Mouse (Mus musculus) embryonic facial prominence, embryonic 10.5 days (tissue): Measurements from ENCODE around the gene Cdc14b. TPM values are rescaled to one million over a fixed set of nuclear protein-coding genes. Genes with fewer than 3 reads are reported as not detected.
"Not testable (repeated sequence)": the region's sequence is repeated elsewhere in the genome, so short reads cannot be mapped to it uniquely, and the experiment has no call there.

Experiments used
- DNase-seq: peaks from one replicate; pipeline ENCODE4 v3.0.0-alpha.2; 2017; ENCODE audit warnings: low spot score
- H3K27ac ChIP-seq: fragments of 300-500 bp; sonication (generic); replicated peaks from 2 replicates; pipeline ENCODE4 v1.5.1; 2016; ENCODE audit warnings: mild to moderate bottlenecking
- H3K27me3 ChIP-seq: fragments of 300-500 bp; sonication (generic); replicated peaks from 2 replicates; pipeline ENCODE4 v1.6.1; 2016; ENCODE audit warnings: low read depth, mild to moderate bottlenecking; ENCODE audit not compliant: poor library complexity, severe bottlenecking
- H3K36me3 ChIP-seq: fragments of 300-500 bp; sonication (generic); replicated peaks from 2 replicates; pipeline ENCODE4 v1.6.1; 2016; ENCODE audit warnings: mild to moderate bottlenecking, moderate library complexity
- H3K4me1 ChIP-seq: fragments of 300-500 bp; sonication (generic); 2 replicates; pipeline ENCODE4 v1.6.1; 2016
- H3K4me3 ChIP-seq: fragments of 300-500 bp; sonication (generic); 2 replicates; pipeline ENCODE4 v1.5.1; 2016; ENCODE audit warnings: mild to moderate bottlenecking, moderate library complexity
- H3K9me3 ChIP-seq: fragments of 300-500 bp; sonication (generic); 2 replicates; pipeline ENCODE4 v1.6.1; 2016; ENCODE audit warnings: mild to moderate bottlenecking
- WGBS: fragments of 180-500 bp; shearing (Covaris S2); methylation state at CpG from one replicate; pipeline ENCODE4 v1.1.7; 2016; 5-methylcytosine and 5-hydroxymethylcytosine counted together
- polyA plus RNA-seq: library from polyadenylated mRNA; unstranded; fragments of >200 nt; fragmentation: Nextera tagmentation; extraction: Ambion mirVana; gene quantifications from 2 replicates; pipeline ENCODE4 v1.2.1, GENCODE M21; 2016

Cdc14b gene
- polyA plus RNA-seq, 1 experiment from 2014 or later, result 28.4 TPM

DNA sequence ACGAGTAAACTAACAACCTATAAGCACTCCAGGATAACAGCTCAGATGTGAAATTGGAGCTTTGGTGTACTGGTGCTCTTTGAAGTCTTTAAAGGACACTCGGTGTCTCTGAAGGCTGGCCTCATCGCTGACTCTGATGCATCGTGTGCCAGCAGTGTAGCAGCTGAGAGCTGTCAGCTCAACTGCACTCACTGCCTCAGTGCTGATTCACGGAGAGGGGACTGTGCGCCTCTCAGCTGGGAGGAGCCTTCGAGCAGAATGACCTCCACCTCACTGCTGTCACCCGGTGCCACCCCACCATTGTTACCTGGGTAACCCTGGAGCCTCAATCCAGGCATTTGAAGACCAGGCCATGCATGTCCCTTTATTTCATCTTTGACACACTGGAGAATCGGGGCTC is 7.9 kb downstream of the Cdc14b start:
- Histone ChIP-seq H3K27me3 (no peaks in the 10 kb centered on the region), H3K27ac (no peak overlapping the region), H3K9me3 (0 out of 2 replicates have a peak, but pooled peaks cover 2% of the 10 kb centered on the region), H3K4me1 (peaks cover 5% of the 10 kb centered on the region; the same call in 1 of the 2 replicates), H3K4me3 (no peak overlapping the region), H3K36me3 (no peaks in the 10 kb centered on the region)
- peak; percentile 14 for DNase-seq
- WGBS, result 34% methylated on average over 9 of the region's 9 CpGs

DNA sequence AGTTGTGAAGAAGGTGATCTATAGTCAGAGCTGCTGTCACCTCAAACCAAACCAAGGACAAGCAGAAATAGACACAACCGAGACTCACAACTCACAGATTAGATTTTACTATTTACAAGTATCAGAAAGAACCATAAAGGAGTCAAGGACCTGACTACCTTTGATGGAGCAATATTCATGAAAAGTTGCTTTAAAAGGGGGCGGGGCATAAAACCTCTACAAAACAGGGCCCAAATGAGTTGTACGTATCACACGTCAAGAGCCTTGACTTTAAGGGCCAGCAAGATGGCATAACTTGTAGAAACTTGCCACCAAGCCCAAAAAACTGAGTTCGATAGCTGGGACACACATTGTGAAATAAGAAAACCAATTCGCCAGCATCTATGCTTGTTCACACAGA is 10.5 kb downstream of the Cdc14b start:
- H3K27ac ChIP-seq, result no peak overlapping the region
- DNase-seq, result no peak
- H3K36me3 ChIP-seq, result peaks cover 6% of the 10 kb centered on the region
- 0 out of 2 replicates have a peak, but pooled peaks cover 2% of the 10 kb centered on the region for H3K9me3 ChIP-seq
- 96% methylated on average over 6 of the region's 6 CpGs for WGBS
- H3K27me3 ChIP-seq, result no peaks in the 10 kb centered on the region
- peaks cover 5% of the 10 kb centered on the region; the same call in 1 of the 2 replicates for H3K4me1 ChIP-seq
- no peak overlapping the region for H3K4me3 ChIP-seq

DNA sequence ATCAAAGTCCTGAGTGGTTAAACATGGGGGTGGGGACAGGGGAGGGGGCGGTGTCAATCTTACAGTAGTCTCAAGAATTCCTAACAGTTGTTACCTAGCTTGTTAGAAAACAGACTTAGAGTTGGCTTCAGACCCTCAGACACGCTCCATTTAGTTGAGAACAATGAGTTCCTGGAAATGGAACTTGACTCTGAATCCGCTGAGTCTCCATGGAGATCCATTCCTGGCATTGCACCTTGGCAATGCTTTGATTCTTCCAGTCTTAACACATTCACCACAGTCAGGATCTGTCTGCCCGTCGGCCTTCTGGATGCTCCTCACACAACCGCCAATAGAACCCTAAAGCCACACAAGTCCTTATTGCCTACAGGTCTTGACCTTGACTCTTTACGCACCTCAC is 15.2 kb downstream of the Cdc14b start:
- Histone ChIP-seq H3K27ac (no peak overlapping the region), H3K9me3 (no peaks in the 10 kb centered on the region), H3K36me3 (peaks cover 6% of the 10 kb centered on the region), H3K27me3 (no peaks in the 10 kb centered on the region), H3K4me3 (no peak overlapping the region), H3K4me1 (peaks cover 11% of the 10 kb centered on the region)
- WGBS, result 90% methylated on average over 7 of the region's 7 CpGs
- DNase-seq, result no peak

DNA sequence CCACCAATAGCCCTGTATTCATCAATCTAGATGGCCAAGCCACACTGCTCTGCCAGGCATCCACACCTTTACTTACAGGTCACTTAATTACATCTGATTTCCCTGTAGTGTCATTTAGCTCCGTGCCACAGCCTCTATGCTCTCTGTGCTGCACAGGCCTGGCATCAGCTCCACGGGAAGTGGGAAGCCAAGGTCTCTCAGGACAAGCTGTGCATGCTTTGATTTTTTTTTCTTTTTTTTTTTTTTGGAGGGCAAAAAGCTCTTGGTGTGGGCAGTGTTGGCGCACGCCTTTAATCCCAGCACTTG is 16.6 kb downstream of the Cdc14b start:
- DNase-seq, result no peak
- no peak overlapping the region for H3K4me3 ChIP-seq
- WGBS, result 77% methylated on average over 4 of the region's 4 CpGs
- peaks cover 6% of the 10 kb centered on the region for H3K36me3 ChIP-seq
- peaks cover 11% of the 10 kb centered on the region for H3K4me1 ChIP-seq
- H3K27ac ChIP-seq, result no peak overlapping the region
- H3K27me3 ChIP-seq, result no peaks in the 10 kb centered on the region
- no peaks in the 10 kb centered on the region for H3K9me3 ChIP-seq

DNA sequence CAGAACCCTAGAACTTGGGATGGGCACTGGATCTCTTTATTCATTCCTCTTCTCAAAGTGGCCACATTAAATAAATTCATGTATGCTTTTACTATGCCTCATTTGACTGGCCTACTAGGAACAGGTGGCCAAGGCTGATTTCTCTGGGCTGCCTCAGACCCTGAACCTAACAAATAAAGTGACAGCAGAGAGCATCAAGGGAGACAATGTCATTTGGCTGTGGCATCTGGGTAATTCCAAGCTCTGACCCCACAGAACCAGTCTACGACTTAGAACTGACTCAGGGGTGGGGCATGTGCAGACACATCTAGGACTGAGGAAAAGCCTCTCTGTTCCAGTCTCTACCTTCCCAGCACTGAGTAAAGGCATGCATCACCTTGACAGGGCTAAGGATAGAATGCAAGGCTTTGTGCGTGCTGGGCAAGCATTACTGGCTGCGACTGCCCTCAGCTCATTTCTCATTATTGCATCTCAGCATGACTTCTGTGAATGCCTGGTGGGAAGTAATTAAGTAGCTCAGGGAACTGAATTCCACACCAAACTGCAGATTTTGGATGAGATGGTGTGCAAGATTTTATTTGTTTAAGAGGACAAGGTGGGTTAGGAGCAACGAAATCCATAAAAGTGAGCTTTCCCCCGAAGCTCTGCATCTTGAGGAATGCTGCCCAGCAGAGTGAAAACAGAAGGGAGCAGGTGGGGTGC is 17.1 kb downstream of the Cdc14b start:
- WGBS, result 28% methylated on average over 5 of the region's 5 CpGs
- H3K27me3 ChIP-seq, result no peaks in the 10 kb centered on the region
- H3K9me3 ChIP-seq, result no peaks in the 10 kb centered on the region
- DNase-seq, result no peak
- no peak overlapping the region for H3K27ac ChIP-seq
- peaks cover 11% of the 10 kb centered on the region for H3K4me1 ChIP-seq
- peaks cover 6% of the 10 kb centered on the region for H3K36me3 ChIP-seq
- no peak overlapping the region for H3K4me3 ChIP-seq

DNA sequence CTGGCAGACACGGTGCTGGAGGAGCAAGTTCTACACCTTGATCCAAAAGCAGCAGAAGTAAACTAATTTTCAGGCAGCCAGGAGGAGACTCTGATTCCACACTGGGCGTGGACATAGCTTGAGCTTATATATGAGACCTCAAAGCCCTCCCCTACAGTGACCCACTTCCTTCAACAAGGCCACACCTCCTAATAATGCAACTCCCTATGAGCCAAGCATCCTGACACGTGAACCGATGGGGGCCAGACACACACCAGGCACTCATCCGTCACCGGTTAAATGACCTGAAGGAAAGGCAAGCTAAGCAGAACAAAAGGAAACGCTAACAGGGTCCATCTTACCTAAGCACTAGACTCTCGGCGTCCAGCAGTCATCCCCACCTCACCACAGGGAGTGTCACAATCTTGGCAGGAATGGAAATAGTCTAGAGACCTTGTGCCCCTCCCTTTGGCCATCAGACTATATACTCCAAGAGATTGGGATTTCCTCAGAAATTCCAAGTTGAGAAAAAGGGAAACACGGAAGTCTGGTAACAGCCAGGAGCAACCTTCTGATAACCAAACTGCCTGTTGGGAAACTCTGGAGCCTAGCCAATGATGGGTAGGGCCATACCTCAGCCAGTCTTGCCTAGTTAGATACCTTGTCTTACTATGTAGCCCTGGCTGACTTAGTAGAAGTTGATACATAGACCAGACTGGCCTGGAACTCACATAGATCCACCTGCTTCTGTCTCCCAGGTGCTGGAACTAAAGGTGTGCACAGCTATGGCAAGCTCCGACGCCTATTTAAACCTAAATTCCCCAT is 17.9 kb downstream of the Cdc14b start:
- Histone ChIP-seq H3K4me1 (peaks cover 11% of the 10 kb centered on the region), H3K27me3 (no peaks in the 10 kb centered on the region), H3K9me3 (no peaks in the 10 kb centered on the region), H3K27ac (no peak overlapping the region), H3K4me3 (no peak overlapping the region), H3K36me3 (peaks cover 6% of the 10 kb centered on the region)
- no peak for DNase-seq
- 84% methylated on average over 12 of the region's 12 CpGs for WGBS

DNA sequence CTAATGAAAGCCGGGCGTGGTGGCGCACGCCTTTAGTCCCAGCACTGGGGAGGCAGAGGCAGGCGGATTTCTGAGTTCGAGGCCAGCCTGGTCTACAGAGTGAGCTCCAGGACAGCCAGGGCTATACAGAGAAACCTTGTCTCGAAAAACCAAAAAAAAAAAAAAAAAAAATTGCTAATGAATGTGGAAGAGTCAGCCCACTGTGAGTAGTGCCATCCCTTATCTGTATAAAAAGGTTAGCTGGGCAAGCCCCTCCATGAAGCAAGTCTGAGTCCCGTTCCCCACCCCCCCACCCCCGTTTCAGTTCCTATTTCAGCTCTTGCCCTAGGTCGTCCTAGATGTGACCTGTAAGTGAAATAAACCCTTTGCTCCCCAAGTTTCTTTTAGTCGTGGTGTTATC is 20.9 kb downstream of the Cdc14b start:
- WGBS, result 84% methylated on average over 11 of the region's 11 CpGs
- H3K9me3 ChIP-seq, H3K4me3 ChIP-seq, H3K27me3 ChIP-seq, H3K36me3 ChIP-seq, H3K27ac ChIP-seq, DNase-seq: not testable (repeated sequence)
- H3K4me1 ChIP-seq, result peaks cover 11% of the 10 kb centered on the region

DNA sequence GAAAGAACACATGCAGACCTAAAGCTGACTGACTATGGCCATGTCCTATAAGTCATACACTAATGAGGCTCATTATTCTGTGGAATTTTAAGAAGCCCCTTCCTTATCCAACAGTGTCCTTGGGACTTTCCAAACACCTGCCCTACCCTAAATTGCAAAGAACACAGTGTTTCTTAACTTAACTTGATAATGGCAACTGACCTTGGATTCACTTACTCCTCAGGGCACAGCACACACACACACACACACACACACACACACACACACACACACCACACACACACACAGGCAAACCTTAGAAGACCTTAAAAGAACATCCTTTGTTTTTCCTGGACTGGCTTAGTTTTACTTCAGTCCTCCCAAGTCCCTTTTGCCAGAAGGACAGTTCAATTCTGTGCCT is 21.4 kb downstream of the Cdc14b start:
- no peak for DNase-seq
- Histone ChIP-seq H3K36me3 (no peaks in the 10 kb centered on the region), H3K4me1 (peaks cover 15% of the 10 kb centered on the region), H3K4me3 (no peak overlapping the region), H3K9me3 (no peaks in the 10 kb centered on the region), H3K27me3 (no peaks in the 10 kb centered on the region), H3K27ac (no peak overlapping the region)

DNA sequence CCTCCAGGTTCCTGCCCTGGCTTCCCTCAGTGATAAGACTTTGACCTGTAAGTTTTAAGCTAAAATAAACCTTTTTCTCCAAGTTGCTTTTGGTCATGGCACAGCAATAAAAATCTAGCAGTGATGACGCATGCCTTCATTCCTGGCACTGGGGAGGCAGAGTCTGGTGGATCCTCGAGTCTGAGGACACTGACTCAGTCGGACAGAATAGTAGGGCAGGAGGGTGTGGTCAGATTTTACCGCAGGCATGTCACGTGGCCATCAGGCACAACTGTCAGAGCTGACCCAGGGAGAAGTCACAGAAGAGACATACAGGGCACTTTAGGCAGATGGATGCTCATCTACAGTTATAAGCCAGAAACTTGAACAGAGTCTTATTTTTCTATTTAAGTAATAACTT is 22.9 kb downstream of the Cdc14b start:
- no peaks in the 10 kb centered on the region for H3K27me3 ChIP-seq
- DNase-seq, result no peak
- no peaks in the 10 kb centered on the region for H3K9me3 ChIP-seq
- H3K4me1 ChIP-seq, result peaks cover 15% of the 10 kb centered on the region
- WGBS, result 76% methylated on average over 5 of the region's 5 CpGs
- no peaks in the 10 kb centered on the region for H3K36me3 ChIP-seq
- H3K27ac ChIP-seq, result no peak overlapping the region
- H3K4me3 ChIP-seq, result no peak overlapping the region

DNA sequence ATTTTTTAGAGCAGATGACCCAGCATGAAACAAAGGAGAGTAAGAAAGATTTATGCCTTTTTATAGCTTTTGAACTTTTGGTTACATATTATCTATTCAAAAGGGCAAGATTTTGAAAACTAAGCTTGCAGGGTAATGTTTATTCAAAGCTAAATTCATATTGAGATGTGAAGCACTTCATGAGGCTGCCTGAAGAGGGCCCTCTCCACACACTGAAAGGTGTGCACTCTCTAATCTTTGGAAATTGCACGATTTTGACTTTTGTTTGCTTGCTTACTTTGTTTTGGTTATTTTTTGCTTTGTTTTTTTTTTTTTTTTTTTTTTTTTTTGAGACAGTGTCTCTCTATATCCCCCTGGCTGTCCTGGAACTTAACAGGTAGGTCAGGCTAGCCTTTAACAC is 24.7 kb downstream of the Cdc14b start:
- no peak overlapping the region for H3K27ac ChIP-seq
- no peaks in the 10 kb centered on the region for H3K36me3 ChIP-seq
- no peaks in the 10 kb centered on the region for H3K9me3 ChIP-seq
- no peak for DNase-seq
- no peak overlapping the region for H3K4me3 ChIP-seq
- H3K4me1 ChIP-seq, result peaks cover 15% of the 10 kb centered on the region
- WGBS, result 47% methylated on average over 1 of the region's 1 CpGs
- H3K27me3 ChIP-seq, result no peaks in the 10 kb centered on the region

DNA sequence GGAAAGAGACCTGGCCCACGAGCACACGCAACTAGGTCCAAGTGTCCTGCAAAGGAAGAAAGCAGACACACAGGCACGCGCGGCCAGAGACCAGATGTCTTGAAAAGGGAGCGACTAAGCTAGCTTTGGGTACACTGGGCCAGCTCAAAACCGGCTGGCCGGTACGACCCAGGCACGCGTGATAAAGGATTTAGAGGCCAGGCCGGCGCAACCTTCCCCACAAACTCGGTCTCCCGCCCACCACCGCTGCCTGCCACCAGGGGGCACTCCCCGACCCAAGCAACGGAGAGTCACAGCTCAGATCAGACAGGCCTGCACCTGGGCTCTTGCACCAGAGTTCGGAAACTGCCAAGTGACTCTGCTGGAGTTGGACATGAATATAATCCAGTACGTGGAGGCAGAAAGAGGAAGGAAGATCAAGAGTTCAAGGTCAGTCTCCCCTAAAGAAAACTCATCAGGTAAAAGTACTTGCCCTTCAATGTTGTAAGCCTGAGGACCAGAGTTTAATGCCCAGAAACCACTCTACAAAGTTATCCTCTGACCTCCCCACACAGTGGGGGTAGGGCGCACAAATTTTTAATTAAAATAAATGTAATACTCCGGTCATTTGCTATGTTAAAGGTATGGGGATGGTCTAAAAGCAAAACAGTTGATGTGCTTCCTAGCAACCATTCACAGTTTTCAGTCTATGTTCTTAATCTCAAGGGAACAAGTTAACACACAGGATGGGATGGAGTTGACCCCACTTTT is 26.1 kb downstream of the Cdc14b start:
- H3K4me3 ChIP-seq, result peak overlapping the region; percentile 66
- peaks cover 15% of the 10 kb centered on the region for H3K4me1 ChIP-seq
- no peaks in the 10 kb centered on the region for H3K36me3 ChIP-seq
- no peaks in the 10 kb centered on the region for H3K27me3 ChIP-seq
- WGBS, result 7% methylated on average over 22 of the region's 22 CpGs
- H3K27ac ChIP-seq, result peak overlapping the region; percentile 80
- no peaks in the 10 kb centered on the region for H3K9me3 ChIP-seq
- peak; percentile 88 for DNase-seq

DNA sequence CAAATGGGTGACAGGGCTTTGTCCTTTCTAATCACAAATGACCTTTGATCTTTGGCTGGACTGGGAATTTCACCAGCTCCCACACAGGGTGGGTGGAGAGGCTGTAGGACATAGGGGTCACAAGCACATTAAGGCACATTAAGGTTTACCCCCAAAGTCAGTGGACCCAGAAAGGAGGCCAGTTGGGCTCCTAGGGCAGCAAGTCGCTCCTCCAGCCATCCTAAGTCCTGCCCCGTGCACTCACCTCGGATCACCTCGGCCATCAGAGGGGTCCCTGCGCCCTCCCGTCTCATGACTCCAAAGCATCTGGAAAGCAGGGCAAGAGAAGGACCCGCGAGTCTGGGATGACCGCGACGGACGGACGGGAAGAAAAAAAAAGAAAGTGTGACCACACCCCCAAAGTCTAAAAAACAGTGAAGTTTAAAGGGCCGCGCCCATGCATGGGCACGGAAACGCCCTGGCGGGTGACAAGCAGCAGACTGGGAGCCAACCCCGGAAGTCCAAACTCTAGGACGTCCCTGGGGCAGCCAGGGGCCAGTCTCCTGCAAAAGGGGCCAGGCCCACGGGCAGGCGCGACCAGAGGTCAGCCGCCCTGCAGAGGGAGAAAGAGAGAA is 26.8 kb downstream of the Cdc14b start:
- H3K4me3 ChIP-seq, result peak overlapping the region; percentile 66
- H3K27ac ChIP-seq, result peak overlapping the region; percentile 80
- no peaks in the 10 kb centered on the region for H3K27me3 ChIP-seq
- DNase-seq, result peak; percentile 56
- 0 out of 2 replicates have a peak, but pooled peaks cover 2% of the 10 kb centered on the region for H3K36me3 ChIP-seq
- no peaks in the 10 kb centered on the region for H3K9me3 ChIP-seq
- peaks cover 15% of the 10 kb centered on the region for H3K4me1 ChIP-seq
- under 1% methylated on average over 24 of the region's 24 CpGs for WGBS
